Mouse (Mus musculus) adrenal gland, adult 8-10 months (tissue): ENCODE measurements around the gene Cacnb2. TPM values are rescaled to one million over a fixed set of nuclear protein-coding genes. Genes with fewer than 3 reads are reported as not detected.
A peak's percentile ranks its signal among the peaks of the same experiment; 100 is the strongest.

Experiments used
- DNase-seq: peaks from one replicate; pipeline ENCODE4 v3.0.0; 2022
- total RNA-seq, 4 experiments: library from RNA; stranded (reverse); gene quantifications; 2 replicates each; pipeline ENCODE4 v1.2.4; 2022

Gene Cacnb2
- total RNA-seq, 4 experiments from 2014 or later, result 49.9 to 73.1 (median 57.5) TPM

DNA sequence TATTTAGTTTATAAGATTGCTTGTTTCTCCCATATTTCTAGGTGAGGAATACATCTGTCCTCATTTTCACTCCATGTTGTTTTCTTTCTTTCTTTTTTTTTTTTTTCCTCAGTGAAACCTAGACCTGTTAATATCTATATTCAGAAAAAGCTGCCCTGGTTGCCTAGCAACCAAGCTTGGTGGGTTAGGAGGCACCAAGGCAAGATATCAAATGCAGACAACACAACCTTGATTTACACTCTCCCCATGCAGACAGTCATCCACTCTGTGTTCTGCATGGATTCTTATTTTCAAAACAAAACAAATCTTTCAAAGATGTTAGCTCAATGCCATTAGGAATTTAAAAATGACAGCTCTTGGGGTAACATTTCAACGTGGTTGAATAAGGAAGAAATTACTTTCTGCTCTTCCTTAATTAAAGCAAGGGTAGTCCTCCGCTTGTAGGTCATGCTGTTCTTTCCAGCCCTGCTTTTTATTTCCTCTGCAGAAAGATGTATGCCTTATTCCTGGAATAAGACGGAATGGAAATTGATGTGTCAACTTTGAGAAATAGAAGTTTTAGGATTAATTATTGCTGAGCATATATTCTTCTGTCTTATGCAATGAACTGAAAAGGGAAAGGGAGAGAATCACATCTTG, 172.1 kb downstream of the Cacnb2 start:
- DNase-seq, result no peak

DNA sequence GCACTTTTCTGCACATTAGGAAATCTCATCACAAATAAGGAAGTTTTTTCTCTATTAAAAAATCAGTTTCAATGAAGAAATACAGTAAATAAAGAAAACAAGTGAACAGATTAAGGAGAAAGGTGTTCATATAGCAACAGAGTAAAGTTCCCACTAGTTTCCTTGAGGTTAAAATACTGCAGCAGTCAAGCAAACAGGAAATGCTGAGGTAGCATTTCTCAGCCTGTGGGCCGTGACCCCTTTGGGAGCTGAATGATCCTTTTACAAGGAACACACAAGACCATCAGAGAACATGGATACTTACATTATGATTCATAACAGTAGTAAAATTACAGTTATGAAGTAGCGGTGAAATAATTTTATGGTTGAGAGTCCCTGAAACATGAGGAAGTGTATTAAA, 185.1 kb downstream of the Cacnb2 start:
- DNase-seq, result no peak

DNA sequence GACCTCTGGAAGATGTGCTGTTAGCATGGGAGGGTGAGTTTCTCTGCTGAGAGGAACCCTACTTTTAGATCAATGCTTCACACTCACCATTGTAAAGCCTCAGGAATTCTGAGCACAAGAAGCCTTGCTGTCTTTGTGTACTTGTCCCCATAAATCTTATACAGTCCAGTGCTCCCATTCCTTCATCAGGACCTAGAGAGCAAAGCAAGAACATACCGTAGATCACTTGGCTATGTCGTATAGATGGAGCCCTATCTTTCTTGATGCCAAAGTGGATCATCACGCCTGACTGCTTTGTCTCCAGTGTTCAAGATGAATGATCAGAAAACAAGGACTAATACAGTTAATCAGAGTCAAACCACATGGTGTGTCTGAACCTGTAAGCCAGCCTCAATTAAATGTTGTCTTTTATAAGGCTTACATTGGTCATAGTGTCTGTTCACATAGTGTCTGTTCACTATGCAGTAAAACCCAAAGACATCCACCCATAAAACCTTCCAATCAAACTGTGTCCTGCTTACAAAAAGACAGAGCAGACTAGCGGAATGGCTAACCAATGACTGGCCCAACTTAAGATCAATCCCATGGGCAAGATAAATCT, 198.7 kb downstream of the Cacnb2 start:
- no peak for DNase-seq

DNA sequence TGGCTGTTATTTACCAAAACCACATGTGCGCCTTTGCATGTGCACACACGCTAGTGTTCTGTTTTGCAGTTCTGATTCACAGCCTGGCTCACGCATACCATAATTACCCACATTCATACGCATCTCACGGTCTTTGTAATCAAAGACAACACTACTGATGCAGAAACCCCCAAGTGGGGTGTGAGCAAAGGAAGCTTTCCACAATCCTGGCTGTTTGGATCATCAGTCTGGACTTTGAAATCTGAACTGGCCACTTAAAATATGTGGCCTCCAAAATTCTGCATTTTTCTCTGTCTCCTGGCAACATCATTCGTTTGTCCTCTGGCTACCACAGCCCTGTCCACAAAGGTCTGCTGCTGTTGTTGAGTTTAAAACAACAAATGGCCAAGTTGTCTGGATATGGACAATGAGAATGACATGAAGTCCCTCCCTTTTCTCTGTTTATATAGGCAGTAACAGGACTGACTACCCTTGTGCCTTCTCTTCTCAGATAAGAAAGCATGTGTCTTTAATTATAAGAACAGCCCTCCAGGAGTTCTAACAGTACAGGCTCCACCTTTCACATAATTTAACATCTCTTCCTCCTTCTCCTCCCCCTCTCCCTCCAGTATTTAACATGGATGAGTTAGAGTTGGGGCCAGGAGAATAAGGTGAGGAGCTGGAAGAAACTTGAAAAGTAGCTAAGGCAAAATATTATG, 204.9 kb downstream of the Cacnb2 start:
- DNase-seq, result no peak

DNA sequence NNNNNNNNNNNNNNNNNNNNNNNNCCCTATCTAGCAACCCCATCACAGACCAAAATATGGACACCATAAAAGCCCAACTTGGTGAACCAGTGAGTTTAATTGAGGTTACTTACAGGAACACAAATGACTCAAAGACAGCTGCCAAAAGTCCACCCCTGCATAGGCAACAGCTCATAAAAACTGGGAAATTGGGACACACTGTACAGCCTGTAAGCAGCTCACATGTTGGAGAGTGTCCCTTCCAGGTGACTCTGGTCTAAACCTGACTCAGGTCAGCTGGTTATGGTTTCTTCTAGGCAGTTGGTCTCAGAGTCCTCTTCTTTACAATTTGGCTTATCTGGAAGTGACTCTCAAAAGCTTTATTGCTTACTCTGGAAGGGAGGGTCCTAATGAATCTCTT, 212.1 kb downstream of the Cacnb2 start:
- DNase-seq, result no peak

DNA sequence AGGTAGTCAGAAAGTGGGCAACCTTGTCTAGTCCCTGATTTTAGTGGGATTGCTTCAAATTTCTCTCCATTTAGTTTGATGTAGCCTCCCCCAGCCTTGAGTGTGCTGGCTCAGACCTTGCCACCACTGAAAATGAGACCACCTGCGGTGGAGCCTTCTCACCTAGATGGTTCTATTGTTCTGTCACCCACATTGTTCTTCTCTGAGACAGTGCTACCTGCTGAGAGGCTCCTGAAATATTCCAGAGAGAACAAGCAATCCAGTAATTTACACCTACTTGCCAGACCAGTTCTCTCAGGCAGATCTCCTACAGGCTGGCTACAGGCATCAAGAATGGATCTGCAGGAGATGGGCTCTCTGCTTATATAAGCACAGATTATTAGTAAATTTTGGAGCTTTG, 215.8 kb downstream of the Cacnb2 start:
- no peak for DNase-seq

DNA sequence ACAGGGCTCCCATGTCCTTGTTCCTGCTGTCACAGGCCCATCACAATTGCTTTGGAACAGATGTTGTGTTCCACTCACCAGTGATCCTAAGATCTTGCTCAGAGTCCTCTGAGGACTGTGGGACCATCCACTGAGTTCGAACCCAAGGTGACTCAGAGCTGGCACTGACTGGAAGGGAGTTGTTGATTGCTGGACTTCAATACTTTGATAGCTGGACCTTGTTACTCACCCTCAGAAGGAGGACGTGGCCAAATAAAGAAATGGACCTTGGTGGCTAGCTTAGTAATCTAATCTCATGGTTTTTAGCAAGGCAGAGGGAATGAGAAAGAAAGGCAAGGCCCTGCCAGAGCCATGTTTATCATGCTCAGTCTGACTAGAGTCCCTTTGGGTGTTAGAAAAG, 218.1 kb downstream of the Cacnb2 start:
- peak; percentile 76 for DNase-seq

DNA sequence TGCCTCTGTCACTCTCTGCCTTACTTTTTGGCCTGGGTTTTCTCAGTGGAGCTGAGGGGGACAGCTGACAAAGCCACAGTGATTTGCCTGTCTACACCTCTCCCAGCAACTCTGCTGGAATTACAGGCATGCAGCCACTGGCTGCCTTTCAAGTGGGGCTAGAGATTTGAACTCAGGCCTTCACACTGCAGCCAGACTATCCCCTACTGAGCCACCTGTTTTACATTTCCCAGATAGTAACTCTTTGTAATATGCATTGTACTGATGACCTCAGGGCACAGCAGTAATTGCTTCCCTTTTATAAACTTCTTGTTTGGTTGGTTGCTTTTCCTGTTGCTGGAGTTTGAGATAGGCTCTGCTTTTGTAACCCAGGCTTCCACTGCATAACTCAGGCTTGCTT, 220.2 kb downstream of the Cacnb2 start:
- DNase-seq, result no peak

DNA sequence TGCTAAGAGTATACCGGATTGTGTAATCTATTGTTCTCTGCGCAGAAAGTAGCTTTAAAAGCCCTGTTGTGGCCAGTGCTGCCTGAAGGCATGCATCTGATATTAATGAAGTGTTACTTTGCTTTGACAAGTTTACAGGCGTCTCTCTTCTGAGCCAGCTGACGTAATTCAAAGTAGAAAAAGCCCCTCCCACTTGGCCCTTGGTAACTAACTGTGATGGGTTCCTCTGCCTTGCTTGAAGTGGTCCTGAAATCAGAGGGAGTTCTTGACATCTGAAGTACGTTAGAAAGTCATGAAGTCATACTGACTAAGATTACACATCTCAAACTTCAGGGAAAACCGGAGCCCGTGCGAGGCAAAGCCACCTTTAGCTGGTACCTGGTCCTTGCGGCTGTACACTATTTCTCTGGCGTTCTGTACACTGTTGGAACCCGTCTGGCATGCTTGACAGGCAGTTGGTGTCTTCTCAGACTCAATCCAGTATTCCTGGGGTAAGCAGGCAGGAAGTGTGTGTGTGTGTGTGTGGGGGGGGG, 221.0 kb downstream of the Cacnb2 start:
- DNase-seq, result no peak

DNA sequence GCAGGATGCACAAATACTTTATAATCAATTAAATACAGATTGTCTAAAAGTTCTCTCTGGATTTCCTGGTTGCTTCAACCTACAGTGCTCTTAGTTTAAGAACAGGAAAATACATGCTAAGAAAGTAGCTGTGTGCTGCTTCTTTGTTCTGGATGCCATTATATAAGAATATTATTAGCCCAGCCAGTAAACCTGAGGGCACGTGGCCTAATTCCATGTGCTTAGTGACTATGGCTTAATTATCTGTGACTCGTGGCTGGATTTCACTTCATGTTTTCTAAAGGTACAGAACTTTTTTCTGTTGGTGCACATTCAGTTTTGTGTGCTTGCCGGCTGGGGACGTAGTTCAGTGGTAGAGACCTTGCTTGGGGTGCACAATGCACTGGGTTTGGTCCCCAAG, 222.3 kb downstream of the Cacnb2 start:
- DNase-seq, result no peak

DNA sequence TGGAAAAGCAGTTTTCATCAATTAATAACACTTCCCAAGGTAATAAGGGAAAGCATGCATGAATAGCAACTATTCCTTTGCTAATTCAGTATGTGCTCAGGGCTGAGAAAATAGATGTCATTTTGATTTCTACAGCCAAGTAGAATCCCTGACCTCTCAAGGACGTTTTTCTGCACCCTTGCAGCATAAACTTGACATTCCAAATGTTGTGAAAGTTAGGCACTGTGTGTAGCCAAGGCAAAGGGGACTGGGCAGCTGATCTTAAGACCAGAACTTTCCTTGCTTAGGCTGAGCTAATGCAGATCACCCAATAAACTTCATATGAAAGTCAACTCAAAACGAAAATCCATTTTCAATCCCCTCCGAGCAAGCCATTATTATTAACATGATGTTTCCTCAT, 226.6 kb downstream of the Cacnb2 start:
- peak; percentile 71 for DNase-seq

DNA sequence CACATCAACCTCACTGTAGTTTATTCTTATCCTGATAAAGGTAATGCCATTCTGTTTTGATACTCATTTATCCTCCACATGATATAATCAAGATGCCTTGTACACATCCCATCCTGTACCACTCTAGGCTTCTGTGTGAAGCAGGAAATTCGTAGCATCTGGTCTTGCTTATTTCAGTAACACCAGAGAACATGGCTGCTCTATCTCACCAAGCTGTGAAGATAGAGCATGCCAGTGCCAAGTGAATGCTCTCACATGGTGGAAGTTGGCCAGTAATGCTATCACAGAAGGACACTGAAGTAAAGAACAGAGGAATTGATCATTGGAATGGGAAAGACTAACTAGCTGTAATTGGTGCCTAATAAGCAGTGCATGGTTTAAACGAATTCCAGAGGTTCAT, 228.4 kb downstream of the Cacnb2 start:
- no peak for DNase-seq

DNA sequence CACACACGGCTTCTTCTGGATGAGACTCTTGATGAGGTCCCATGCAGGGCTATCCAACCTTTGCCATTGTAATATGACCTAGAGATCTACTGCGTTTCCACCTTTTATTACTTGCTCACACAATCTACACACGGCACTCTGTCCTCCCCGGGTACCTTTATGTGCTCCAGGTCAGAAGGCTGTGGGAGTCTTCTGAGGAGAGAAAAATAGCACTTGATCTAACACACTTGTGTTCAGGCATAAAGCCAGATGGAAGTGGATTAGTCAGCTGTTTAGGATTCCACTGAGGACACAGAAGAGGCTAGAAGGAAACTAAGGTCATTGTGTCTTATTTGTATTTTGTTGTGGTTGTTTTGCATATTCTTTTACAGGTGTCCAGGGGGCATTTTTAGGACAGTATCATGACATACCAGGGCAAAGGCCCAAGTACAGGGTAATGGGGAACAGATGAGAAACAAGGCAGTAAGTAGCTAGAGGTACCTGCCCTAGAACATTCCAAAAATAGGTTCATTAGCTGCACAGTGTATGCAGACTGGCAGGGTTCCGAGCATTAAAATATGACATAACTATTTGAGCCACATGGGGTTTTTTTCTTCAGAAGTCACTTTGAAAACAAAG, 231.9 kb downstream of the Cacnb2 start:
- DNase-seq, result no peak

DNA sequence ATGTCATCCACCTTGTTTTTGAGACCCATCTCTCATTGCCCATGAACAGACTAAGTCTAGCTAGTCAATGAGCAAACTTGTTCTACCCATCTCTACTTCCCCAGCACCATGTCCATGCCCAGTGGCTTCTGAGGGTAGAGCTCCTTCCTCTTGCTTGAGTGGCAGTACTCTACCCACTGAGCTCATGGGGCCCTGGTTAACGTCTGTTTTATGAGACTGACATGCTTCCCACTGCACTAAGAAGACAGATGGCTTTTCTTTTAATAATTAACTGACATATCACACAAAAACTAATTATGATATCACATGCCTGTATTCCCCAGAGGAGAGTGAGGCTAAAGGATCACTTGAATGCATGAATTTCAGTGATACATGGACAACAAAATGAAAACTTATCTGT, 238.4 kb downstream of the Cacnb2 start:
- no peak for DNase-seq

DNA sequence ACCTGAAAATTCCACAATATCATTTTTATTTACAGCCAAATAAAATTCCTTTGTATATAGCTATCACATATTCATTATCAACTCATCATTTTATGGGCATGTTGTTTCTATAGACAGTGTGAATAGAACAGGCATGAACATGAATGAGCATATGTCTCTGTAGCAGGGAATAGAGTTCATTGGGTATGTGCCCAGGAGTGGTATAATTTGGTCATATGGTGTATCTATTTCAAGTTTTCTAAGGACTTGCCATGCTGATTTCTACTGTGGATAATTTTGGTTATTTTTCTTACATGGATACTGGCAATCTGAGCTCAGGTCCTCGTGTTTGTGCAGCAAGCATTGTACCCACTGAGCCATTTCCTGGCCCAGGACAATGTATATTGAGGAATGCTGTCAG, 243.8 kb downstream of the Cacnb2 start:
- DNase-seq, result no peak

DNA sequence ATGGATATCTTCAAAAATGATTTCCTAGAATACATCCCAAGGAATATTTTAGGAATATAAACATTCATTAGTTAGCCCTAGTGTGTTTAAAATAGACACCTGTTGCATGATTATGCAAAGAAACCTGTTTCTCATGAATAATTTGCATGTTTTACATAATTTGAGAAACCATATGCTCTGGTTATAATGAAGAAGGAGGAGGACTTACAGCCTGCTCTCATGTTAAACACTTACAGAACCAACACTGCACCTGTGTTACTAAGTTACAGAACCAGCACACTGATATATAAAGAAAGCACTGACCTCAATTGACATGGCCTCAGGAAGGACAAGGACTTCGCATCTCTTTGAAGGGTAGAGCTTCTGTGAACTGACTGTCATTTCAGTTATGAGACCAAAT, 244.3 kb downstream of the Cacnb2 start:
- no peak for DNase-seq

DNA sequence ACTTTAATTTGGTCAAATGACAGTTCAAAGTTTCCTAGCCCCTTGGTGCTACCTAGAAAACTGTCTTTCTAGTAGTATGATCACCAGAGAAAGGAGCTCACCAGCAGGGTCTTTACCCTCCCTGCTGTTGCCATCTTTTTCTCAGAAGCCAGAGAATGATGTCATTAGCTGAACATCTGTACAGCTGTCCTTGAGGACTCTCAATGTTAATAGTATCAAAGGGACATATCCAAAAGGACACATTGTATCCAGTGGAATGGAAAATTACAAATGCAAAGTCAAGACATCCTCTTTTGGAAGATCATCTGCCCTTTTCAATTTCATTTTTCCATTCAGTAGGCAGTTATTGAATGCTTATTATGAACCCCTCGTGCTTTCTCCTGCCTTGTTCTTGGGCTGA, 247.9 kb downstream of the Cacnb2 start:
- DNase-seq, result no peak

DNA sequence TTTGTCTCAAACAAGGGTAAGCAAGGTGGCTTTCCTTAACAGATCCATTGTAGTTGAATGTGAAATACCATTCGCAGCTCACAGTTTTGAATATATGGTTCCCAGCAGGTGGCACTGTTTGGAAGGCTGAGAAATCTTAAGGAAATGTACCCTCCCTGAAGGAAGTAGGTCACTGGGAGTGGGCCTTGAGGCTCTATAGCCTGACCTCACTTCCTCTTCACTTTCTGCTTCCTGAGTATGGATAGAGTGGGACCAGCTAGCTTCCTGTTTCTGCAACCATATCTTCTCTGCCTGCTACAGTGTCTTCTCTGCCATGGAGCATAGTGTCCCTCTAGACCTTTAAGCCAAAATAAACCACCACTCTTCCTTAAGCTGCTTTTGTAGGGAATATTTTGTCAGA, 248.5 kb downstream of the Cacnb2 start:
- DNase-seq, result no peak

DNA sequence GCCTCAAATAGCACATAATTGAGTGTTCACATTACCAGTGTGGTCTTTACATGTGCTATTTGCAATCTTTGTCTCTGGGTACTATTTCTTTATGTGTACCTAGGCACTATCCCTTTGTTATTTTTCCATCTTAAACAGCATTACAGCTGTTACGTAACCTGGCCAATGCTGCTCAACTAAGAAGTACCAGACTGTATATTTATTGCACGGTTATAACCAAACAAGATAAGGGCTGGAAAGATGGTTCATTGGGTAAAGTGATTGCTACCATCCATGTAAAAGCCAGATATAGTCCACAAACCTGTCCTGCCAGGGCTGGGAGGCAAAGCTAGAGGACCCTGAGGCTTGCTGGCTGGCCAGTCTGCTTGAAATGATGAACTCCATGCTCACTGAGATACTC, 251.2 kb downstream of the Cacnb2 start:
- DNase-seq, result no peak

DNA sequence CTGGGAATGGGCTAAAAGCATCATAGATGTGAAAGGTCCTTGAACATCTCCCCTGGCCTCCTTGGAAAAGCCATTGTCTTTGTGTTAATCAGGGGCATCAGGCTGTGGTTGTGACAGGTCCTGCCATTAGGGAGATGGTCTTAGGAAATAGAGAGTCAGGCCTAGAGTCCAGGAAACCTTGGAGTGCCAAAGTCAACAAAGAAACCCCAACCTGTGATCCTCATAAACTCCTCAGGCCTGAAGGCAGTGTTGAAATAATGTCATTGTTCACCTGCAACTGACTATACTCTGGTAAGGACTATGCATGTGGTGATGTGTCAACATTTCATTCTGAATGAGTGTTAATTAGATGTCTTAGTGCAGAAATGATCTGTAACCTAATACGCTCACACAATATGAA, 255.4 kb downstream of the Cacnb2 start:
- no peak for DNase-seq

DNA sequence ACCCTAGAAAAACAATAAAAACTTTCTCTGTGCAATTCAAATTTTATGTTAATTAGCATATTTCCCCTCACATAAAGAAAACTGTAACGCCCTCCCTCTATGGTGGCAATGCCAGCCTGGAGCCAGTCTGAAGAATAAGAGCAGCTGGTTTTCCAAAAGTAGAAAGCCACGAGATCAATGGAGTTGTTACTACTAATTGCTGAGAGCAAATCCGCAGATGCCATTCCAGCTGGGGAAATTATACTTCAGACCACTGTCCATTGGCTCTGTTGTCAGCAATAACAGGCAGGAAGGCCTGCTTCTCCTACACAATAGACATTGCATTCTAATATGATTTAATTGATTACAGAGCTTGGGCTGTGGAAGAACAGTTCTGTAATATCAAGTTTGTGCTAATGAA, 257.5 kb downstream of the Cacnb2 start:
- no peak for DNase-seq

DNA sequence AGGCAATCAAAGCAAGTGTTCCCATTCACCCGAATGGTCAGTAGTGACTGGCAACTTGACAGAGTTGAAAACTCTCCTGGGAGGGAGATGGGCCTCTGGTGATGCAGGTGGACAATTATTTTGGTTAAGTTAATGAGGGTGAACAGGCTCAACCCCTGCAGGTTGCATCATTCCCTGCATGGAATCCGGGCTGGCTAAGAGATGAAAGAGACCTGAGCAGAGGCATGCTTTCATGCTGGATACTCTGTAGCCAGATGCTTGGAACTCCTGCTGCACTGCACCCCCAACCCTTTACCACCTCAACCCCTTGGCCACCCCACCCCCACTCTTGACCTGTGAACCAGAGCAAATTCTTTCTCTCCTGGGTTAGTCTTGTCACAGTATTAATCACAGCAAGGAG, 258.7 kb downstream of the Cacnb2 start:
- no peak for DNase-seq

DNA sequence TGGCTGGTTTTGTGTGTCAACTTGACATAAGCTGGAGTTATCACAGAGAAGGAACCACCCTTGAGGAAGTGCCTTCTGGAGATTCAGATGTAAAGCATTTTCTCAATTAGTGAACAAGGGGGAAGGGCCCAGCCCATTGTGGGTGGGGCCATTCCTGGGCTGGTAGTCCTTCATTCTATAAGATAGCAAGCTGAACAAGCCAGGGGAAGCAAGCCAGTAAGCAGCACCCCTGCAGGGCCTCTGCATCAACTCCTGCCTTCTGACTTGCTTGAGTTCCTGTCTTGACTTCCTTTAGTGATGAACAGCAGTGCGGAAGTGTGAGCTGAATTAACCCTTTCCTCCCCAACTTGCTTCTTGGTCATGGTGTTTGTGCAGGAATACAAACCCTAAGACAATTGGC, 260.1 kb downstream of the Cacnb2 start:
- DNase-seq, result no peak

DNA sequence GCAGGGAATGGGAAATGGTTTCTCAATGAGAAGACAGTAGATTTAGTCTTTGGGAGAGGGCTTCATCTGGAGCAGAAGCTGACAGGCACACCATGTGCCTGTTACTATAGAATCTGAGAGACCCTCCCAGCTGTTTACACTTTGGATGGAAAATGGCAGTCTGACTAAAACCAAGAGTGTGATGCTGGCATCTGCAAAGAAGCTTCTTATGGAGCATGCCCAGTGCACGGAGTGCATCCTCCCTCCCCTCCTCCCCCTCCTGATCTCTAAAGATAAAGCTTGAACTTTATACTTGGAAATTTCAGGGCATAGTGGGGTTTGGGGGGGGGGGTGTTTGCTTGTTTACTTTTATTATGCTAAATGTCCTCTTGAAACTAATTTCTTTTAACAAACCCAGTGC, 270.2 kb downstream of the Cacnb2 start:
- no peak for DNase-seq
